Mouse (Mus musculus) cortical plate, adult 2 months (tissue): ENCODE data around the gene Mesp2.
A peak's percentile ranks its signal among the peaks of the same experiment; 100 is the strongest.

Experiments
- CTCF ChIP-seq: fragments of 200-500 bp; IDR thresholded peaks from 2 replicates; pipeline ENCODE4 v1.5.1; 2011; ENCODE audit warnings: mild to moderate bottlenecking, control low read depth, low read length; ENCODE audit not compliant: insufficient read depth; ENCODE audit errors: extremely low read depth
- POLR2A ChIP-seq: fragments of 200-500 bp; IDR thresholded peaks from 2 replicates; pipeline ENCODE4 v1.6.1; 2011; ENCODE audit warnings: mild to moderate bottlenecking, low read length, control low read depth; ENCODE audit not compliant: insufficient read depth; ENCODE audit errors: extremely low read depth

DNA sequence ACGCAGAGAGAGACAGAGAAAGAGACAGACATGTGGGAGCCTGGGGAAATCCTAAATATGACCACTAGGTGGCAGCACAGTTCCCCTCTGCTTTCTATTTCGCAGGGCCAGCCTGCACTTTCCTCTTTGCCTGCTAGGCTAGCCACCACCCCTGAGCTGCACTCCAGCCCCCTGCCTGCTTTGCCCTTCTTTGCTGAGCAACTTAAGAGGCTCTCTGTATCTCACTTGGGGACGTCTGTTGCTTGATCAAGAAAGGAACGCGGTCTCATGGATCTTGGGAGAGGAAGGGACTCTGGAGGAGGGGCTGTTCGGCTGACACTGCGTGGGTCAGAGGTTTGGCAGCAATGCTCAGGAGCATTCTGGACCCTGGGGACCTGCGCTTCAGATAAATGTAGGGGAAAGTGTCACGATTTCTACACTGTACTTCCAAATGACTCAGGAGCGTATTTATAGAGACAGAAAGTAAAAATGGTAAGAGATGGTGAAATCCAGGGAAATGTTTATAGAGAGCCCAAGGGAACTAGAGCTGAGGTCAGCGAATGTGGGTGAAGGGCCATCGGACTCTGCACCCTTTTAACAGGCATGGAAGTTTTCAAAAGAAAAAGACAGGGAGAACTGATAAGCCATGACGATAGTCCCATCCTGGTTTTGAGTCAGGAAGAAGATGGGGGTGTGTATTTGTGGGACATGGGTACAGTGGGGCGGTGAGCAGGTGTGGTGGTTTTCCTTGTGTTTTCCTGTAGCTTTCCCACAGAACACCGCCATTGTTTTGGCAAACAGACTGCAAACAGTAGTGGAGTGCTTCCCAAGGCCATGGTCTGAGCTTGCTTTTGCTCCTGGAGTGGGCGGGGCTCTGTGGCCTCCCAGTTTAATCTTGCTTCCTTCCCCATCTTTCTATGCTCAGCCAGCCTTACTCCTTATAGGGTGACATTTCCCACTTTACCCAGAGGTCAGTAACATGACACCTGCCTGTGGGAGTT is 29.6 kb upstream of the Mesp2 start:
- TF ChIP-seq CTCF (peak; percentile 84), POLR2A (no peak)
